Mouse (Mus musculus) retina, postnatal 7 days (tissue): Measurements from ENCODE around the gene Plg.

Experiments used
- DNase-seq: peaks from one replicate; pipeline ENCODE4 v3.0.0-alpha.2; 2012; ENCODE audit warnings: low read depth, low spot score

The Plg gene

DNA sequence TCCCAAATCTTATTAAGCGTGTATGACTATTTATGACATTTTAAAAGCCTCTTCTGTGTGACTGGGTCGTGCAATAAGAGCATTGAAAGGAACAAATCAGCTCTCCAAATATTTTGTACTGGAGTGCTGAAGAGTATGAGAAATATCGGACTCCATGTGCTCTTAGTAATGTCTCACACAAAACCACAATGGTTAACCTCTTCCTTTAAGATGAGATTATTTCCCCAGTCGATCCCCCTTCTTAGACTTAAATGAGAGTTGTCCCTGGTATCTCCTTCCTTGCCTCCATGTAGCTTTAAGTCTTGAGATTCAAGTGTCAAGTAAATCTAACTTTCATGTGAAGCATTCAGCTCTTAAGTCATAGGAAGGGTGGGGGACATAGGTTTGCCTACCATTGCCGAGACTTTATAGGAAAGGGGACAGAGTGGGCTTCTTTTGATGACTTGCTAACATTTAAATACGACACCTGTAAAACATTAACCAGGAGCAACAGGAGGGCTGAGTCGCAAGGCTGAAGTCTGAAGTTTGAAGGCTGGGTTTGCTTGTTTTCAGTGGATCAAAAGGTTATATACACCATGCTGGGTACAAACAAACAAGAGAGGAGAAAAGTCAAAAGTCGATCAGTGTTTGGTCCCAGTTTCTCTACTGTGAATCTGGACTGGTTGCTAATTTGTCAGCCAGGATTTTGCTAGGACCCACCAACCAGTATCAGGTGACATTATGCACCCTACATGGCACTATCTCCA is 6.8 kb downstream of the Plg start:
- DNase-seq: no peak

DNA sequence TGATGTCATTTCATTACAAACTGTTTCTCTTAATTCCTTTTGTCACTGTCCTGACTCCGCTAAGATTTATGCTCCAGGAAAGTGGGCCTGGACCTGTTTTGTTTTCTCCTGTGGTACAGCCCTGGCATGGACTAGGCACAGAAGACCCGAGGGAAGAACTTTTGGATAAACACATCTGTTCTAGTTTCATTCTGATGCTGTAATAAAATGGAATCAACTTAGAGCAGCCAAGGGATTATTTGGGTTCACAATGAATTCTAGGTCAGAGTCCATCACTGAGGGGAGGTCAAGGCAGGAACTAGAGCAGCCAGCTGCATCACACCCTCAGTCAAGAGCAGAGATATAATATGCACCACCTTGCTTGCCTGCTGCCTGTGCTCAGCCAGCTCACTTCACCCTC is 9.4 kb downstream of the Plg start:
- no peak for DNase-seq

DNA sequence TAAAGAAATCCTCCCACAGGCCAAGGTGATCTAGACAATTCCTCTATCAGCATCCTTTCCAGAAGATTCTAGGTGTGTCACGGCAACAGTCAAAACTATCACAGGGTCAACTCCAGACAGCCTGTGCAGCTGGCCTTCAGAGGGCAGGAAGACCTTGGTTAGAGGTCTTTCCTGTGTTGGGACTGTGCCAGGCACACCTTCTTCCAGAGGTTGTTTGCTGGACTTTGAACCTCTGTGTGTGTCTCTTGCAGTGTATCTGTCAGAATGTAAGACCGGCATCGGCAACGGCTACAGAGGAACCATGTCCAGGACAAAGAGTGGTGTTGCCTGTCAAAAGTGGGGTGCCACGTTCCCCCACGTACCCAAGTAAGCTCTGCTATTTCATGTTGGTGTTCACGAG is 9.8 kb downstream of the Plg start:
- DNase-seq: no peak

DNA sequence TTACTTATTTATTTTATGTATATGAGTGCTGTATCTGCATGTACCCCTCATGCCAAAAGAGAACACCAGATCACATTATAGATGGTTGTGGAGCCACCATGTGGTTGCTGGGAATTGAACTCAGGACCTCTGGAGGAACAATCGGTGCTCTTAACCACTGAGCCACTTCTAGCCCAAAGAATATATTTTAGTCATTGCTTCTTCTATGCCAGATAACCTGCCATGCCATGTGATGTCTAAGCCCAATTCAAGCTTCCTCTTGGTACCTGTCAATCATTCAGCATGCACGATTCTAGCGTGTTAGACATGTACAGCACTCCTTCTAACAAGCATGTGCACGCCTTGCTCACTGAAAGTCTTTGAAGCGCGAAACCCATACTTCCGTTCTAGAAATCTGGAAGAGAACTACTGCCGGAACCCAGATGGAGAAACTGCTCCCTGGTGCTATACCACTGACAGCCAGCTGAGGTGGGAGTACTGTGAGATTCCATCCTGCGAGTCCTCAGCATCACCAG is 17.8 kb downstream of the Plg start:
- DNase-seq: no peak

DNA sequence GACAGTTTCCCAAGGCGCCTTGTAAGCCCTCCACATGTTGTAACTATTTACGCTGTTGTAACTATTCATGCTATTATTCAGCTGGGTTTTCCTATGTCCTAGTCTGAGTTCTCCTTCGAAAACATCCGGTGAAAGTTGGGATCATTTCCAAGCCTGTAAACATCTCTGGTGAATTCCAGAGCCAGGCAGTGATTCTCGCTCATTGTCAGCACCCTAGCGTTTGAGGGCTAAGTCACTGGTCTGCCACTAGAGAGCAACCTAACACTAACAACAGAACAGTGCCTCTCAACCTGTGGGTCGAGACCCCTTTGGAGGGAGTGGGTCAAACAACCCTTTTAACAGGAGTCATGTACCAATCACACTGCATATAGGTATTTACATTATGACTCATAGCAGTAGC is 25.0 kb downstream of the Plg start:
- no peak for DNase-seq

DNA sequence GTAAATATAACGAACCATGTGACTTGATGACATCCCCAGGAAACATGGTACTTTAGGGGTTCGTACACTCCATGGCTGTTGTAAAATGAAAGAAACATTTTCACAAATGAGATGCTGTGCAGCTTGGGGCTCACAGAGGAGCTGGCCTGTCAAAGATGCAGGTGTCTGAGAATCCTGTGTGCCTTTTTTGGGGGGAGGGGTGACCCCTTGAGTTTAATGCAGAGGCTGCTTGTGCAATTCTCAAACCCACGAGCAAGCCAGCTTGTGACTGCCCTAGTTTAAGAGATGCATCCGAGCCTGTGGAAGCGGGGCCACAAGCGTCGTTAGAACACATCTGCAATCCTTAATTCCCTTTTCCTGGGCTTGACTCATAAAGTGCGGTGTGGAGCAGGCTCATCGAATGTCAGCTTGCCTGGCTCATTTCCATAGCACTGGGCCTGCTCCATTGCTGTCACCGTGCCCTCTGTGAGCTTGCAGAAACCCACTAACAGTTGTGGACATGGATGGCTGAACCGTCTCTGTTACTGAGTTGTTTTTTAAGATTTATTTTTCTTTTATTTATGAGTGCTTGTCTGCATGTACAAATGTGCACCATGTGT is 31.0 kb downstream of the Plg start:
- DNase-seq: no peak

DNA sequence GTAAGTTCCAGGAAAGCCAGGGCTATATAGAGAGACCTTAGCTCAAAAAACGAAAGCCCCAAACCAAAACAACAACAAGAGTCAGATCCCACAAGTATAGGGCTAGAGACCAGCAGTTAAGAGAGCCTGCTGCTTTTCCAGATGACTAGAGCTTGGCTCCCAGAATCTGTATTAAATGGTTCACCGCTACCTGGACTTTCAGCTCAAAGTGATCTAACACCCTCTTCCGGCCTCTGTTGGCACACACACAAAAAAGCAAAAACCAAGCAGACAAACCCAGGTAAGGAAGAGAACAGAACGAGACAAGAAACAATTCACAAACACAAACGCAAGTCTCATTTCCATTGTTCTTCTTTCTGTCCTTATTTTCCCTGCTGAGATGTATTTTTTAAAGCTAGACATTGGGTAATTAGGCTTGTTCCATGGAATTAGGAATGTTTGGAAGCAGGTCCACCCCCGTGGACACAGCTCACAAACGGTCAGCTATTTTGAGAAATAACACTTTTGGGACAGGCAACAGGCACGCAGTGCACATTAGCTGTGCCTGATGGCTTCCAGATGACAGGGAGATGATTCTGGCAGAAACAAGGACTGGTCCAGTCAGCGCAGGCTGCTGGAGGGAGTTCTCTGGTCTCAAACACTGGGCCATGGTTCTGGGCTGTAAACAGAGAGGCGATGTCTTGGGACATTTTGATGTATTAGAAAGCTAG is 33.9 kb downstream of the Plg start:
- no peak for DNase-seq

DNA sequence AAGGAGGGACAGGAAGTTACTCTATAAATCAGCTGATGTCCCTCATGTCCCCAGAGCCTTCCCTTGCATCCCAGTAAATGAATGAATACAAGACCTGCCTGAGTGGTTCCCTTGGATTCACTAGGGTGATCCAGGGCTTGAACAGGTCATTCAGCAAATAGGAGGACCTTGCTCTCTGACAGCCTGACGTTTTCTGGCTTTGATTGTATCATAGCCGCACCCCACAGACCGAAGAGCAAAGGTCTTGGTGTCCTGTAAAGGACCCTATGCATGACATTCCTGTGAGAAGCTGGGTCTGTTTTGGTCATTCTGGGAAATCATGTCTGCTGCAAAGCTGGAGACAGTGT is 34.5 kb downstream of the Plg start:
- DNase-seq: no peak

DNA sequence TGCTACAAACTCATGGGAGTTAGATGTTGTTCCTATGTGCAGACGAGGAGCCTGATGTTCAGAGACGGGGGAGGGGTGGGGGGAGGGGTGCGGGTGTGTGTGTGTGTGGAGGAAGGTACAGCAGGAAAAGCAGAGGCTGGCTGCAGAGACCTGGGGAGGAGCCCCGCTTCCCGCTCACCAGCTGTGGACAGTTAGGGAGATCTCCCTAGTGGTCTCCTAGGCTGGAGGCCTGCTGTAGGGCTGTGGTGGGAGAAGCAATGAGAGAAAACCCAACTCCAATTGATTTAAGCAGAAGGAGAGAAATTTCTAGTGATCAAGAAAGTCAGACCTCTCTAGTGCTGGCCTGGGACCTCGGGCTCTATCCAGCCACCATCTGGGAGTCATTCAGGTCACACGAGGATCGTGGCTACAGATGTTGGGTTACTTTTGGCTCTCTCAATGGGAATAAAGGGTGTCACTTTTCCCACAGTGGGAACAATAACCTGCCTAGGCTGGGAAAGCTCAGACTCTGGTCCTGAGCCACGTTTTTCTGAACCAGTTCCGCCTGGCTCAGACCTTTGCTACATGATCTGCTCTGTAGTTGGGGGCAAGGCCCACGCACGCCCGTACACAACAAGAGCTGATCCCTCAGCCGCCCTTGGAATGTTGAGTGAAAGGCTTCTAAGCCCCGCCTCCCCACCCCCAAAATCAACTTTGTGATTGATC is 36.8 kb downstream of the Plg start:
- DNase-seq: no peak

DNA sequence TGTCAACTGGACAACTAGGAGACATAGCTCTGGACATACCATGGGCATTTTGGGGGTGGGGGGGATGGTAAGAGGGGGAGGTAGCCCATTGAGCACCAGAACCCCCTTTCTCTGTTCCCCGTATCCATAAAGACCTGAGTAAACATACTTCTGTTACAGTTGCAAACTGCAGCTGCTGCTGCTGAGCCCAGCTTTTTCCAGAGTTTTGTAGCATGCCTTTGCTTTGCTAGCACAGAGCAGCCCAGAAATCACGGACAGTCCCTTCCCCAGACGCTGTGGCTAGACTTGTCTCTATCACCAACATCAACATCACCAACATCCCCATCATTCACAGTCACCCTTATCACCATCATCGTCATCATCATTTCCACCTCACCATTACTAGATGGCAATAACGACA is 37.3 kb downstream of the Plg start:
- no peak for DNase-seq

DNA sequence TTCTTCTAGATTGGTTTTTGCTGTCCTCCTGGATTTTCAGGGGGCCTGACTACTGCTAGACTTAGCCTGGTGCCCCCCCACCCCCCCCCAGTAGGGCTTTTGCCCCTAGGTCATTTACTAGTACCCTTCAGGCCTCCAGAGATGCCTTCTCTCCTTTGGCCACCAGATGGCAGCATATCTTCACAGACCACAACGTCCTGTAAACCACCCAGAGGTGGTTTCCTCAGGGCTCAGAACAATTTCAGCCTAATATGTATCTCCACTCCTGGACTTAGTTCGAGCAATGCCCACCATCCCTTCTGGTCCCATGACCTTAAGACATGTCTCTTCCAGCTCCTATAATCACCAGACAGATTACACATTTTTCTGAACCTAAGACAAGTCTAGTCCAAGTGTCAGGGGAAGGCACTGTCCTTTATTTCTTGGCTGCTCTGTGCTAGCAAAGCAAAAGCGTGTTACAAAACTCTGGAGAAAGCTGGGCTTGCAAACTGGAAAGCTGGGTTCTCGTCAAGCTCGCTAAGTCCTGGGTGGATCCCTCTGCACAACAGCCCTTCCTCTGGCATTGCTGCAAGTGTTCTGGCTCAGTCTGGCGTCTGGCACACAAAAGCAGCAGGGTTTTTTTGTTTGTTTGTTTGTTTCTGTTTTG is 38.0 kb downstream of the Plg start:
- DNase-seq: peak; percentile 60

DNA sequence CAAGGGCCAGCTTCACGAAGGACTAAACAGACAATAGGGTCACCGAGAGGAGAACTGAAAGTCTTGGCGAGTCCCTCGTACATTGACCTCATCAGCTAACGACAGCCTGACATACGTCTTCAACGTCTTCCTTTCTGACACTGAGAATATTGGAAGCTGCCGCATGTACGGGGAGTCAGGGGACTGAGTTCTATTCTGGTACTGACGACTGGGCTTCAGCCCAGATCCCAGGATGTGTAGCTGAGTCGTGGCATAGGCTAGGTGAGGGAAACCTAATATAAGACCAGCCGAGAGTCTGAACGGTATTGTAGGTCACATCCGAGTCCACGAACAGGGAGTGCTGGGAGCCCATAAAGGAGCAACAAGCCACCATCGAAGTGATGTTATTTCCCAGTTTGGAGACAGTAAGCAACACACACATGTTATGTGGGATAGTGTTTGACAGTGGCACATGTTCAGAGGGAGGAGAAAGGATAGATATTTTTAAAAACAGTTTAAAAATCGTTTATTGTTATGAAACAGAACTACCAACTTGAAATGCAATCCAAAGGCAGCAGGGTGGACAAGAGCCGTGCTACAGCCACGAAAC is 41.2 kb downstream of the Plg start:
- DNase-seq: no peak

DNA sequence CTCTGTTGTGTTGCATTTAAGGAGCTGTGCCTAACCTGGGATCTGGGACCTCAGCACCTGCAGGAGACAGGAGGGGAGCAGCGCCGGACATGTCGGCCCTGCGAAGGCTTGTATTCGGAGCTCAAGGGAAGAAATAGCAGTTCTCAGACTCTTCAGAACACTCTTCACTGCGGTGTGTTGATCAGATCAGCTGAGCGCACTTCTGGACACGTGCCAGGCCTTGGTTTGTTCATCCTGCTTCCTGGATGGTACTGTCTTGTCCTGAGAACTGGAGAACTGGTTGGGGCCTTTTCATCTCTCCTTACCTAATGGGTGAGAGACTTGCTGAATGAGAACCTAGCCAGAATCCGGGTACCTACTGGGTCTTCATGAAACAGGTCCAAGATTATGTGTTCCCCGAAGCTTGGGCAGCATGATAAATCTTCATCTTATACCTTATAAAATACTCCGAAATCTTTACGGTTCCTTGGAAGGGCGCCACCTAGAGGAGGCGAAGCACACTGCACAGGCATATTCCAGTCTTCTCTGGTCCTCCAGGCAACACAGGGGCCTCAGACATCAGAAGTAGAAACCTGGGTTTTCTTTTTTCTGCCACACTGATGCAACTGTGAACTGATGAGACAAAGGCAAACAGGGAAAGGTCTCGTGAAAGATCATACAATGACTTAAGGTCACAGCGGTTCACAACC is 42.6 kb downstream of the Plg start:
- DNase-seq: no peak

DNA sequence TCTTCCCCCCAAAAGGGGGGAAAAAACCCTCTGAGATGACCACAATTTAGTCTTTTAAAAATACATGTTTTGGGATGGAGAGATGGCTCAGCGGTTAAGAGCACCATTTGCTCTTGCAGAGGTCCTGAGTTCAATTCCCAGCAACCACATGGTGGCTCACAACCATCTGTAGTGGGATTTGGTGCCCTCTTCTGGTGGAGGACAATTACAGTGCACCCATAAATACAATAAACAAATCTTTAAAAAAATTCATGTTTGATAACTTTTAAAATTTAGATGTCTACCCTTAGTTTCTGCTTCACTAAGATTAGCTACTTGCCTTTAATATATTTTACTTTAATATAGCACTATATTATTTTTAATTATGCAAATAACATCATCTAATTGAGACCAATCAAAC is 43.7 kb downstream of the Plg start:
- no peak for DNase-seq

DNA sequence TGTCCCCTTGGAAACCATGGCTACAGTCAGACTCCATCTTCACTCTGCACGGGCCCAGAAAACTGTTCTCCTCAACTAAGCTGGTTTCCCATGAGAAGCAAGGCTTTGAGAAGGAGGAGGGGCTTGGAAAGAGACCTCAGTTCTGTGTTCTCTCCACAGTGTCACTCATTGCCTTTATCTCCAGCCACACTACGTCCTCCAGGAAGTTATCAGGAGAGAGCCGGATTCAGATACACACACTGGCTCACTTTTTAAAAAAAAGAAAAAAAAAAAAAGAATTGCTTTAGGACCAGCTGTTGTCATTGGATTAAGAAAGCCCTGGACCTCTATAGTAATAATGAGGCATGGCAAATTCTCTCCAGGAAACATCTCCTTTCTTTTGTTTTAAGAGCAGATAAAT is 48.7 kb downstream of the Plg start:
- DNase-seq: no peak

DNA sequence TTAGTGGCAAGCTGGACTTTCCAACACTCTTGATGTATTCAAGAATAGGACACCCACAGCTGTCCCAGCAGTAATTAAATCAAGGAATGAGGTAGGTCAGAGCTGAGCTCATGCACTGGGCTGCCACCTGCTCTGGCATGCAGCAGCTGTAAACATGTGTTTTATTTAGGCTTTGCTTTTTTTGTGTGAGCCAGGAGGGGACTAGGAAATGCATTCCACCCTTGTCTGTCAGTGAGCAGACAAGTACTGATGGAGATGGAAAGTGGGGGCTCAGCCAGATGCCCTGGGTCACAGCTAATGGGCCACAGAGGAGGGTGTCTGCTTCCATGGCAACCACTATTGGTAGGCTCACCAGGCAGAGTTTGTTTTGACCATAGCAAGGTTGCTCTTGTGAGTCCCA is 50.0 kb downstream of the Plg start:
- no peak for DNase-seq

DNA sequence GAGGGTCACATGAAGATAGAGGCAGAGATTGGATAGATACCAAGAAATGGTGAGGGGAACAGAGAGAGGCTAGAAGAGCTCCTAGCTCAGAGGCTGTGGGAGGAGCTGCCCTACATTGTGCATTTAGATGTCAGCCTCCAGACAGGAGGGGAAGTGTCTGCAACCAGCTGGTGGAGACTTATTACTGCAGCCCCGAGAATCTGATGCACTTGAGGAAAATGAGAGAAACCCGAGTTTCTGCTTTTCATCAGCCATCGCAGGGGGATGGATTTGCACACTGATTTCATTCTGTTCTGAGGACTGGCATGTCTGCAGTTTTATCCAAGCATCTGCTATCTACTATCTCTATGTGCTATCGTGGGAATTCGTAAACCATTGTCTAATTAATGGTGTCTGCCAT is 53.3 kb downstream of the Plg start:
- DNase-seq: no peak

DNA sequence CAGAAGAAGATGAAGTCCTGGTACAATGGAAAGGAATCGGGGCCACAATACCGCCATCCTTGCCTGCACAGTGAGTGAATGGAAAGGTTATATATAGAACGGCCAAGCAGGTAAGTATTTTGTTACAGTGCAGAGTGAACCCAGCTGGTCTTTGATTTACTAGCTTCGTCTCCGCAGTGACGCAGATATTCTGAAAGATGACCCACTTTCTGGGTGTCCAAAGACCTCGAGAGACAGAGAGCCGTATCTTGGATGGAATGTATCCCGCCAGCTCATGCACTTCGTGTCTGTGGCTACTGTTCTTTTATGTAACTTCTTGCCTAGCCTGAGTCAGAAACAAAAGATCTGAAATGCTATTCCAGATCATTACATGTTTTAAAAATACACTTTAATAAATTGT is 59.4 kb downstream of the Plg start:
- no peak for DNase-seq

DNA sequence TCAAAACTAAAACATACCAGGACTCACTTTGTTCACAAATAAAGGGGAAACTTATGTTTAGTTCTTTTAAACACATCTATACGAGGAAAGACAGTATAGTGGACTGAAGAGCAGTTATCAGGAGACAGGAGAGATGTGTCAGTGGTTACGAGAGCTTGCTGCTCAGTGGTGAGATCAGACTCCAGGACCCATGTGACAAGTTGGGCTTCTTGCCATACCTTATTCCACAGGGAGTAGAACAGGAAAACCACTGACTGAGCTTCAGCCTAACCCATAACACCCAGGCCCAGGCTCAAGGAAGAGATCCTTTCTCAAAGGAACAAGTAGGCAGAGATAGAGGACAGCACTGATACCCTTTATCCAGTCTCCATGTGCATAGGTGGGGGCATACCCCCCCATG is 66.2 kb downstream of the Plg start:
- DNase-seq: no peak

DNA sequence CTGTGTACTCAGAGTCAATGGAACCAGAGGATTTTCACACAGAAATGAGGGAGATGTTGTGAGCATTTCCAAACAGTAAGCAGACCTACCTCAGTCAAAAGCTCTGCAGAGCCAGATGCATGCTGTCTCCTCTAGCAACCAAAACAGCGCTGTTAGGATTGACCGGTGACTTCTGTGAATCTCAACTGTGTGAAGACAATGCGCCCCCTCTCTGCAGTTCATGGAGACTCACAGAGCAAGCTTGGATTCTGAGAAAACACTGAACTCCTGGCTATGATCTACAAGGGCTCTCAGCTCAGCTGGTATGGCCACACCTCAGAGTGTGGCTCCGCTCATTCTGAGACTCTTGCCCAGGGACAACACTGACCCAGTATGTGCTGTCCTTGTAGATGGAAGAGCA is 72.8 kb downstream of the Plg start:
- no peak for DNase-seq
